Mouse (Mus musculus) left cerebral cortex, postnatal 25 days (tissue): ENCODE results near the gene Uba2. TPM values are rescaled to one million over a fixed set of nuclear protein-coding genes. Genes with fewer than 3 reads are reported as not detected.
A peak's percentile ranks its signal among the peaks of the same experiment; 100 is the strongest.
"Not testable (repeated sequence)": the region's sequence is repeated elsewhere in the genome, so short reads cannot be mapped to it uniquely, and the experiment has no call there.

Experiments
- DNase-seq, 2 experiments: peaks; one replicate each; pipeline ENCODE4 v3.0.0; 2022; ENCODE audit warnings: low spot score in 2 of 2, mixed read lengths in 1 of 2
- intact Hi-C: fragments of 180-260 bp; cut with DNase I; formaldehyde crosslinking; loops from one replicate; pipeline ENCODE4 v1.15.1; 2025
- total RNA-seq, 2 experiments: library from RNA; stranded (reverse); gene quantifications; 2 replicates each; pipeline ENCODE4 v1.2.3; 2021

Uba2 gene
- total RNA-seq, 2 experiments from 2014 or later, result 87.2 to 91.5 TPM

- intact Hi-C loops, result no loop called here
- peak; percentile 93 to 95 for DNase-seq
Measured at GRCm38 (mm10) chr7:34168470-34169251, 738 bp downstream of the Uba2 start.

GRCm38 (mm10) chr7:34167766-34168469, 1.5 kb downstream of the Uba2 start:
- peak in 1 of 2 experiments; percentile 40 for DNase-seq
- intact Hi-C loops, result no loop called here

- intact Hi-C loops, result no loop called here
- DNase-seq, result no peak
Measured at GRCm38 (mm10) chr7:34166850-34167249, 2.5 kb downstream of the Uba2 start.

GRCm38 (mm10) chr7:34165999-34166398, 3.4 kb downstream of the Uba2 start:
- intact Hi-C loops, result no loop called here
- DNase-seq, result no peak

GRCm38 (mm10) chr7:34164671-34165070, 4.7 kb downstream of the Uba2 start:
- no peak for DNase-seq
- intact Hi-C loops, result no loop called here

GRCm38 (mm10) chr7:34159167-34159566, 10.2 kb downstream of the Uba2 start:
- no peak for DNase-seq

GRCm38 (mm10) chr7:34157994-34158393, 11.4 kb downstream of the Uba2 start:
- intact Hi-C loops, result no loop called here

More at GRCm38 (mm10) chr7:34159167-34159566, 10.2 kb downstream of the Uba2 start:
- intact Hi-C loops, result no loop called here

GRCm38 (mm10) chr7:34147193-34147592, 22.2 kb downstream of the Uba2 start:
- DNase-seq, result no peak
- intact Hi-C loops, result no loop called here

More at GRCm38 (mm10) chr7:34157994-34158393, 11.4 kb downstream of the Uba2 start:
- DNase-seq, result no peak

GRCm38 (mm10) chr7:34141123-34141522, 28.3 kb downstream of the Uba2 start:
- peak in 1 of 2 experiments; percentile 63 for DNase-seq
- intact Hi-C loops, result no loop called here

- intact Hi-C loops, result no loop called here
- DNase-seq, result no peak
Measured at GRCm38 (mm10) chr7:34139493-34139892, 29.9 kb downstream of the Uba2 start.

- intact Hi-C loops, result no loop called here
Measured at GRCm38 (mm10) chr7:34134336-34134735, 35.1 kb downstream of the Uba2 start.

GRCm38 (mm10) chr7:34133117-34133762, 36.2 kb downstream of the Uba2 start, which contains the start of gene Wtip:
Wtip (minus strand) TSS chr7:34133268.
- peak; percentile 40 to 46 for DNase-seq
- intact Hi-C loops, result no loop called here

More at GRCm38 (mm10) chr7:34134336-34134735, 35.1 kb downstream of the Uba2 start:
- no peak for DNase-seq

GRCm38 (mm10) chr7:34132355-34133079, 36.9 kb downstream of the Uba2 start:
- intact Hi-C loops, result no loop called here
- DNase-seq, result no peak

- intact Hi-C loops, result no loop called here
- no peak for DNase-seq
Measured at GRCm38 (mm10) chr7:34131959-34132354, 37.4 kb downstream of the Uba2 start.

- intact Hi-C loops, result no loop called here
Measured at GRCm38 (mm10) chr7:34131118-34131517, 38.3 kb downstream of the Uba2 start.

GRCm38 (mm10) chr7:34126291-34126690, 43.1 kb downstream of the Uba2 start:
- no peak for DNase-seq
- intact Hi-C loops, result no loop called here

More at GRCm38 (mm10) chr7:34131118-34131517, 38.3 kb downstream of the Uba2 start:
- DNase-seq, result peak in 1 of 2 experiments; percentile 33

- no peak for DNase-seq
- intact Hi-C loops, result no loop called here
Measured at GRCm38 (mm10) chr7:34125346-34125745, 44.1 kb downstream of the Uba2 start.

GRCm38 (mm10) chr7:34122987-34123720, 46.2 kb downstream of the Uba2 start:
- intact Hi-C loops, result no loop called here
- peak; percentile 38 to 41 for DNase-seq

- DNase-seq, intact Hi-C loops: not testable (repeated sequence)
Measured at GRCm38 (mm10) chr7:34120636-34121035, 48.8 kb downstream of the Uba2 start.
